In the genomic region with DNA sequence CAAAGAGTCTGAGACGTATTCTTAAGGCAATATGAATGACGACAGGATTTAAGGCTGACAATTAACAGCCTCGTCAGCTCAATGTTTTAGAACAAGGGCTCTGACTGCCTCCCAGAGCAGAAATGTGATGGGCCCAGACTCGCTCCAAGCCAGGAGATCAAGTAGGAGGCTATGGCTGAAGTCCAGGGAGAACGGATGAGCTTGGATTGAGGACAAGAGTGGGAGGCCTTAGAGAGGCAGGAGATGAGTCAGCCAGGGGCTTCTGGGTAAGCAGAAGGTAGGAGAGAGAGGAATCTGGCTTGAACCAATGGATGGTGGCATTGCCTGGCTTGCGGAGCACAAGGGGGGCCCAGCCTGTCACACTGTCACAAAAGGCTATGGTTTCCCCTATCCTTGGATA, we compare ENCODE assay signal across 18 mouse cellular contexts.
A peak's percentile ranks its signal among the peaks of the same experiment; 100 is the strongest.
DNase-seq lines count a peak whose midpoint lies in the region; ATAC-seq lines count a peak whose summit lies in the region.
"Had no signal": no experiment of that assay in that cellular context is flagged by ENCODE, and none has a peak within 500 bp of the region (broad histone marks: within the 10 kb centered on the region; RNA-seq: fewer than 3 reads in every experiment).

No protein-coding gene starts in this region.

- no peak for DNase-seq in frontal cortex, postnatal 14 days (ENCODE audit: low spot score in 2 of 2)
- peak; percentile 7 for DNase-seq in lung, postnatal 10 days
- DNase-seq in lung, postnatal 25 days (ENCODE audit: low spot score): no peak
- DNase-seq in cerebellum, postnatal 25 days: peak; percentile 52 to 67
- peak; percentile 70 for DNase-seq in telencephalon, adult 2 months (ENCODE audit: low read depth, low spot score)
- DNase-seq in ovary, adult 18-20 months (ENCODE audit: low spot score): no peak
- DNase-seq: embryo, embryonic 11 days; gastrocnemius, postnatal 10 days; heart, adult 18-20 months; heart, postnatal 36 days; kidney, adult 9 months; kidney, postnatal 25 days; liver, postnatal 0 days; lung, postnatal 14 days; midbrain, embryonic 14.5 days had no signal

- peak; percentile 85 for ATAC-seq in frontal cortex, adult (ENCODE audit: low TSS enrichment)
- ATAC-seq: forebrain, embryonic 16.5 days; intestine, embryonic 15.5 days; liver, postnatal 0 days had no signal

Comparison
In these comparisons a context has a peak if more than half of its experiments do, and no peak if none do; other contexts are left out.
1. DNase-seq: peak in lung, postnatal 10 days (single experiment), cerebellum, postnatal 25 days (2 of 2) and telencephalon, adult 2 months (single experiment); none in frontal cortex, postnatal 14 days (0 of 2), lung, postnatal 25 days (single experiment) and ovary, adult 18-20 months (single experiment).